Mouse (Mus musculus) lung, adult 18-20 months (tissue): ENCODE data around the gene Rab22a.

ENCODE experiments used
- DNase-seq, 2 experiments: peaks; one replicate each; pipeline ENCODE4 v3.0.0; 2022; ENCODE audit warnings: mixed read lengths in 2 of 2

The Rab22a gene

GRCm38 (mm10) chr2:173724382-173724781 lies 64.8 kb downstream of the Rab22a start:
- no peak for DNase-seq

GRCm38 (mm10) chr2:173724940-173725807 lies 65.6 kb downstream of the Rab22a start:
- no peak for DNase-seq

GRCm38 (mm10) chr2:173725819-173726218 lies 66.3 kb downstream of the Rab22a start:
- no peak for DNase-seq

GRCm38 (mm10) chr2:173730444-173730966 lies 70.9 kb downstream of the Rab22a start:
- DNase-seq: no peak

- no peak for DNase-seq
Observed at GRCm38 (mm10) chr2:173734426-173734825, 74.9 kb downstream of the Rab22a start.

GRCm38 (mm10) chr2:173737222-173737989 lies 77.8 kb downstream of the Rab22a start, which contains the start of gene Vapb:
TSS of gene Vapb (plus strand) at chr2:173737511.
- DNase-seq: peak; percentile 98 to 99

GRCm38 (mm10) chr2:173738232-173738631 lies 78.7 kb downstream of the Rab22a start:
- DNase-seq: no peak

- no peak for DNase-seq
Observed at GRCm38 (mm10) chr2:173739107-173739506, 79.5 kb downstream of the Rab22a start.

- no peak for DNase-seq
Observed at GRCm38 (mm10) chr2:173742090-173742489, 82.5 kb downstream of the Rab22a start.

- no peak for DNase-seq
Observed at GRCm38 (mm10) chr2:173742744-173743143, 83.2 kb downstream of the Rab22a start.

- DNase-seq: no peak
Observed at GRCm38 (mm10) chr2:173744070-173744815, 84.7 kb downstream of the Rab22a start.

- DNase-seq: no peak
Observed at GRCm38 (mm10) chr2:173748961-173749659, 89.5 kb downstream of the Rab22a start.

GRCm38 (mm10) chr2:173755433-173756144 lies 96.0 kb downstream of the Rab22a start:
- no peak for DNase-seq
